Mouse (Mus musculus) mature B cell (primary cell): ENCODE data around the gene Ndufa4l2.

Experiments
- in situ Hi-C: fragments of 300-500 bp; cut with MboI; formaldehyde crosslinking; loops from 2 replicates; pipeline ENCODE4 v1.14.3; 2019

Gene Ndufa4l2

GRCm38 (mm10) chr10:127526681-127527080, 11.9 kb downstream of the Ndufa4l2 start:
- in situ Hi-C loops: no loop called here

GRCm38 (mm10) chr10:127527481-127527880, 12.7 kb downstream of the Ndufa4l2 start:
- in situ Hi-C loops: no loop called here

GRCm38 (mm10) chr10:127530945-127531344, 16.2 kb downstream of the Ndufa4l2 start:
- in situ Hi-C loops: no loop called here

- in situ Hi-C loops: no loop called here
These were observed 16.8 kb downstream of the Ndufa4l2 start for GRCm38 (mm10) chr10:127531548-127531947.

- in situ Hi-C loops: no loop called here
These were observed 19.5 kb downstream of the Ndufa4l2 start, which contains the start of gene Nxph4 for GRCm38 (mm10) chr10:127534036-127534928. Nxph4 (minus strand) TSS chr10:127534559.

GRCm38 (mm10) chr10:127534929-127535384, 20.2 kb downstream of the Ndufa4l2 start:
- in situ Hi-C loops: no loop called here

GRCm38 (mm10) chr10:127536586-127537314, 22.0 kb downstream of the Ndufa4l2 start:
- in situ Hi-C loops: no loop called here

- in situ Hi-C loops: no loop called here
These were observed 23.3 kb downstream of the Ndufa4l2 start for GRCm38 (mm10) chr10:127537854-127538583.

- in situ Hi-C loops: loop anchor here (5.0 kb wide), 1 partner anchor 34 kb away; no protein-coding TSS in a partner anchor
These were observed 26.7 kb downstream of the Ndufa4l2 start for GRCm38 (mm10) chr10:127541510-127541909.

- in situ Hi-C loops: loop anchor here (5.0 kb wide), 1 partner anchor 35 kb away; no protein-coding TSS in a partner anchor
These were observed 27.3 kb downstream of the Ndufa4l2 start for GRCm38 (mm10) chr10:127542084-127542483.

- in situ Hi-C loops: loop anchor here (5.0 kb wide), 1 partner anchor 35 kb away; no protein-coding TSS in a partner anchor
These were observed 28.0 kb downstream of the Ndufa4l2 start for GRCm38 (mm10) chr10:127542720-127543119.

GRCm38 (mm10) chr10:127543916-127544315, 29.1 kb downstream of the Ndufa4l2 start:
- in situ Hi-C loops: loop anchor here (5.0 kb wide), 1 partner anchor 37 kb away; no protein-coding TSS in a partner anchor

- in situ Hi-C loops: loop anchor here (5.0 kb wide), 1 partner anchor 37 kb away; no protein-coding TSS in a partner anchor
These were observed 29.6 kb downstream of the Ndufa4l2 start for GRCm38 (mm10) chr10:127544375-127544774.

- in situ Hi-C loops: no loop called here
These were observed 31.7 kb downstream of the Ndufa4l2 start for GRCm38 (mm10) chr10:127546505-127546904.

- in situ Hi-C loops: no loop called here
These were observed 33.5 kb downstream of the Ndufa4l2 start for GRCm38 (mm10) chr10:127548236-127548635.

- in situ Hi-C loops: no loop called here
These were observed 35.1 kb downstream of the Ndufa4l2 start for GRCm38 (mm10) chr10:127549892-127550291.

GRCm38 (mm10) chr10:127555703-127556102, 40.9 kb downstream of the Ndufa4l2 start:
- in situ Hi-C loops: no loop called here

- in situ Hi-C loops: no loop called here
These were observed 42.6 kb downstream of the Ndufa4l2 start for GRCm38 (mm10) chr10:127557397-127557796.

GRCm38 (mm10) chr10:127561145-127561544, 46.4 kb downstream of the Ndufa4l2 start:
- in situ Hi-C loops: no loop called here

- in situ Hi-C loops: no loop called here
These were observed 49.1 kb downstream of the Ndufa4l2 start for GRCm38 (mm10) chr10:127563840-127564239.

GRCm38 (mm10) chr10:127564301-127564700, 49.5 kb downstream of the Ndufa4l2 start:
- in situ Hi-C loops: no loop called here
